Mouse (Mus musculus) hindbrain, postnatal 0 days (tissue): ENCODE measurements at regions not wholly inside any gene's neighbourhood (a gene's known extent, or its start where the extent isn't known, plus 50 kb on each side); places are given as distances from the start of the nearest gene placed in this dataset.
A peak's percentile ranks its signal among the peaks of the same experiment; 100 is the strongest.

ENCODE experiments used
- ATAC-seq: fragments of 200-750 bp; cut with Nextera tagmentation; 2 replicates; pipeline ENCODE4 v1.8.0; 2017; ENCODE audit warnings: mild to moderate bottlenecking, moderate TSS enrichment, moderate library complexity
- DNase-seq: peaks from one replicate; pipeline ENCODE4 v3.0.0-alpha.2; 2015; ENCODE audit warnings: low spot score
- H3K27ac ChIP-seq: fragments of 300-500 bp; sonication (generic); 2 replicates; pipeline ENCODE4 v1.5.1; 2014; ENCODE audit warnings: mild to moderate bottlenecking
- H3K27me3 ChIP-seq: fragments of 300-500 bp; sonication (generic); 2 replicates; pipeline ENCODE4 v1.6.1; 2014; ENCODE audit warnings: low read length, mixed read lengths; ENCODE audit not compliant: insufficient read depth
- H3K36me3 ChIP-seq: fragments of 300-500 bp; sonication (generic); 2 replicates; pipeline ENCODE4 v1.6.1; 2014; ENCODE audit warnings: low read length, mixed read lengths; ENCODE audit not compliant: insufficient read depth
- H3K4me1 ChIP-seq: fragments of 300-500 bp; sonication (generic); 2 replicates; pipeline ENCODE4 v1.6.1; 2014; ENCODE audit warnings: antibody characterized with exemption, low read length, mixed read lengths; ENCODE audit not compliant: insufficient read depth
- H3K4me2 ChIP-seq: fragments of 300-500 bp; sonication (generic); 2 replicates; pipeline ENCODE4 v1.6.1; 2014; ENCODE audit warnings: low read depth, mild to moderate bottlenecking, low read length, moderate library complexity, mixed read lengths
- H3K4me3 ChIP-seq: fragments of 300-500 bp; sonication (generic); 2 replicates; pipeline ENCODE4 v1.5.1; 2014; ENCODE audit warnings: low read length
- H3K9ac ChIP-seq: fragments of 300-500 bp; sonication (generic); replicated peaks from 2 replicates; pipeline ENCODE4 v1.6.1; 2014; ENCODE audit warnings: mild to moderate bottlenecking, low read length, moderate library complexity, mixed read lengths
- H3K9me3 ChIP-seq: fragments of 300-500 bp; sonication (generic); 2 replicates; pipeline ENCODE4 v1.6.1; 2016; ENCODE audit warnings: low read length, mixed read lengths
- CTCF ChIP-seq: IDR thresholded peaks from 2 replicates; pipeline ENCODE4 v1.5.1; 2016; ENCODE audit warnings: antibody characterized with exemption, control low read depth, low read depth
- WGBS: fragments of 180-500 bp; shearing (Covaris S2); extraction: QIAGEN DNeasy Blood & Tissue Kit; methylation state at CpG from one replicate; pipeline ENCODE4 v1.1.7; 2014; 5-methylcytosine and 5-hydroxymethylcytosine counted together

DNA sequence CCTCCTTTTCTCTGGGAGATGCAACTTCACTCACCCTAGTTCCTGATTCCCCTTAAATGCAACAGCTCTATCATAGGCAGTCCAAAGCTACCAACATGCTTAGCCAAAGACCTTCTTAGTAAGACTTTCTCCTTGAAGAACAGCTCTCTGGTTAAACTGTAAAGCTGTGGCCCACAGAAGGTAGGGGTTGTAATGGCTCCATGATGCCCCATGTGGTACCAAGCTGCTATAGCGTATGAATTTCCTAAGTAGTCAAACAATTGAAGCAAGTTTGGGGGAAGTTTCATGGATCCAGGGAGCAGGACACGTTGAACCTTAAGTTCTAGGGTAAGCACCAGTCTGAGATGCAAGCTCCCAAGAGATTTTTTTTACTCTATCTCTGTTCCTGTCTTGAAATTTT, 236.1 kb upstream of the Irx5 start:
- 58% methylated on average over 2 of the region's 2 CpGs for WGBS
- ATAC-seq (no peak), DNase-seq (no peak)
- no peaks in the 10 kb centered on the region; the same call in 1 of the 2 replicates for H3K27me3 ChIP-seq
- no peak overlapping the region for H3K4me2 ChIP-seq
- H3K36me3 ChIP-seq, result no peaks in the 10 kb centered on the region
- no peaks in the 10 kb centered on the region for H3K9me3 ChIP-seq
- TF ChIP-seq CTCF, result peak; percentile 55
- no peak overlapping the region for H3K27ac ChIP-seq
- no peaks in the 10 kb centered on the region for H3K4me1 ChIP-seq
- no peak overlapping the region for H3K9ac ChIP-seq
- H3K4me3 ChIP-seq, result no peak overlapping the region

- H3K4me1 ChIP-seq, result peaks cover 4% of the 10 kb centered on the region; the same call in 1 of the 2 replicates
- peak; percentile 50 for TF ChIP-seq CTCF
- no peaks in the 10 kb centered on the region; the same call in 1 of the 2 replicates for H3K27me3 ChIP-seq
- no peak overlapping the region for H3K4me2 ChIP-seq
- H3K9ac ChIP-seq, result no peak overlapping the region
- ATAC-seq (no peak), DNase-seq (peak; percentile 51)
- WGBS, result 87% methylated on average over 15 of the region's 15 CpGs
- no peak overlapping the region for H3K4me3 ChIP-seq
- H3K36me3 ChIP-seq, result no peaks in the 10 kb centered on the region
- H3K9me3 ChIP-seq, result no peaks in the 10 kb centered on the region
- no peak overlapping the region for H3K27ac ChIP-seq
These were observed 241.8 kb upstream of the Irx5 start for GRCm38 (mm10) chr8:92115479-92116267.

DNA sequence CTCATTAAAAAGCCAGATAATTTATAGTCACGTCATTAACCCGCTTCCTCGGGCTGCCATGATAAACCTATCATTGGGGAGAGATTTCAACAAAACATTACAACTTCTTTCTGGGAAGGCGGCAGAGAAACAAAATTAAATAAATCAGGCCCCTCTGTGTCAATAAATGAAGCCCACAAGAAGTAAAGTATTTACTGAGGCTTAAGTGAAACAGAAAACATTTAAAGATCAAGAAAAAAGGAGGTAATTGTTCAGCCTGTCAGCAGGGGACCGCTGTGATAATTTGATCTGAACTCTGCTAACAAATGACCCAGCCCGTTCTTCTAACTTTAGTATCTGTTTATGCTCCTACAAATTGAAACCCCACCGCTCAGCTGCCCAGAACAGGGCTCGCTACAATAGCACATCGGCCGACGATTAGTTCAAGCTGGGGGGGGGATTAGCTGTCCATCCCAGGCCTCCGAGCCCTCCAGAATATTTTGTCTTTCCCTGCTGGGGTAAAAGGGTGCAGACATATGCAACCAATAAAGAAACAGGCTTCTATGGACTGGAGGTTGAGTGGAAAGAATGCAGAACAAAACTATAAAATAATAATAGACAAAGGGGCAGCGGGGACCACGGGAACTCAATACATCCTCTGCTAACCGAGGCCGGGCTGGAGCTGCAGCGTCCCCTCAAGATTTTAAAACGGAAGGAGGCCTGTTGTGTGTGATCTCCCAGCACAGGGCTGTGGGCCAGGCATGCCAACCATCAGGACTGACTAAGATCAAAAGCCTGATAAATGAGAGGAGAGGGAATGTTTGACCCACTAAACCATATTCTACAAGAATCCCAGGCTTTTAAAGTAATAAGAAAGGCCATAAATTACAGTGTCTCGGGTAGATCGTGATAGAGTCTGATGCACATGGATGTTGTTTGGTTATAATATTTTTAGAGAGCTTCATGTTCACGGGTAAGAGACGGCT, 242.8 kb upstream of the Irx5 start:
- Histone ChIP-seq H3K4me1 (peaks cover 4% of the 10 kb centered on the region; the same call in 1 of the 2 replicates), H3K9ac (no peak overlapping the region), H3K27me3 (no peaks in the 10 kb centered on the region; the same call in 1 of the 2 replicates), H3K27ac (no peak overlapping the region), H3K4me3 (no peak overlapping the region), H3K4me2 (0 out of 2 replicates have a peak overlapping the region, but pooled peaks have one; percentile 7), H3K9me3 (no peaks in the 10 kb centered on the region), H3K36me3 (no peaks in the 10 kb centered on the region)
- DNase-seq (no peak), ATAC-seq (no peak)
- TF ChIP-seq CTCF, result no peak
- 23% methylated on average over 22 of the region's 22 CpGs for WGBS

DNA sequence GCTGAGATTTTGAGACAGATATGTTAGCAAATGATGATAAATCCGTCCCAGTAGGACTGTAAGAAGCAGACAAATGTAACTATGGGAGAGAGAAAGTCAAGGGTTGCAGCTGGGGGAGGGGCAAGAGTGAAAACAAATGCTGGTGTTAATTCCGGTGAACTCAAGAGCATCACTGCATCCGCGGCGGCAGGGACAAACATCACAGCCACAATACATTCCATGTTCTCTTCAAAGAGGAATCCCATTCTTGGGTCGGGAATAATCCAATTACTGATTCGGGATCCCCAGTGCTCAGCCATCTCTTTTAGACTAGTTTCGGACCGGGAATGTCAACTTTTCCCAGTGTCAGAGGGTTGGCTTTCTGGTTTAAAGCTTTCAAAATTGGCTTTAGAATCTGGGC, 243.5 kb upstream of the Irx5 start:
- Histone ChIP-seq H3K36me3 (no peaks in the 10 kb centered on the region), H3K9ac (no peak overlapping the region), H3K4me1 (peaks cover 4% of the 10 kb centered on the region; the same call in 1 of the 2 replicates), H3K9me3 (no peaks in the 10 kb centered on the region), H3K27me3 (no peaks in the 10 kb centered on the region), H3K4me3 (no peak overlapping the region), H3K4me2 (no peak overlapping the region), H3K27ac (no peak overlapping the region)
- WGBS, result 16% methylated on average over 9 of the region's 9 CpGs
- no peak for DNase-seq
- no peak for TF ChIP-seq CTCF
- ATAC-seq, result no peak

DNA sequence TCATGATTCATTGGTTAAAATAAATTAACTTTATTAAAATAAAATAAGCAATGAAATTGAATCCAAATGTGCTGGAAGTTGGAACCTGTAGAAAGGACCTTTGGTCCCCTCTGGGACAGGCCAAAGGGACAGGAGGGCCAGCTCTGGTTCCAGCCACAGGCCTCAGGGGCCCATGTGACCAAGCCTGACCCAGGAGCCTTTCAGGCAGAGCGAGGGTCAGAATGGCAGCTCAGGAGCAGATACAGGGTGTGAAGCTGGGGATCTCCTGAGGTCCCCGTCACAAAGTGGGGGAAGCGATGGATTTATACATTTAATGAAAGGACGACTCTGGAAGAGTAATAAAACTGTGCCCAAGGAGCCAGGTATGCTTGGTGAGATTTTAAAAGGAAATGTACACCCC, 244.0 kb upstream of the Irx5 start:
- DNase-seq, result no peak
- TF ChIP-seq CTCF, result no peak

GRCm38 (mm10) chr8:92104561-92104960, 252.9 kb upstream of the Irx5 start:
- Histone ChIP-seq H3K27ac (no peak overlapping the region), H3K9ac (no peak overlapping the region), H3K36me3 (no peaks in the 10 kb centered on the region), H3K4me1 (no peaks in the 10 kb centered on the region; the same call in 1 of the 2 replicates), H3K9me3 (no peaks in the 10 kb centered on the region), H3K4me2 (no peak overlapping the region), H3K27me3 (no peaks in the 10 kb centered on the region), H3K4me3 (no peak overlapping the region)
- no peak for ATAC-seq
- no peak for DNase-seq
- 72% methylated on average over 6 of the region's 6 CpGs for WGBS
- no peak for TF ChIP-seq CTCF

More for the DNA sequence above, 244.0 kb upstream of the Irx5 start:
- H3K4me3 ChIP-seq, result no peak overlapping the region
- H3K9me3 ChIP-seq, result no peaks in the 10 kb centered on the region
- no peak overlapping the region for H3K9ac ChIP-seq
- WGBS, result 75% methylated on average over 4 of the region's 4 CpGs
- H3K27ac ChIP-seq, result no peak overlapping the region
- H3K4me1 ChIP-seq, result peaks cover 4% of the 10 kb centered on the region; the same call in 1 of the 2 replicates
- ATAC-seq, result no peak
- no peak overlapping the region for H3K4me2 ChIP-seq
- H3K36me3 ChIP-seq, result no peaks in the 10 kb centered on the region
- no peaks in the 10 kb centered on the region for H3K27me3 ChIP-seq
